Mouse (Mus musculus) left cerebral cortex, adult 18-20 months (tissue): ENCODE results near the gene Ccdc130. TPM values are rescaled to one million over a fixed set of nuclear protein-coding genes. Genes with fewer than 3 reads are reported as not detected.

Experiments used
- DNase-seq, 2 experiments: peaks; one replicate each; pipeline ENCODE4 v3.0.0; 2021 to 2022; ENCODE audit warnings: low spot score in 2 of 2, mixed read lengths in 1 of 2
- total RNA-seq, 2 experiments: library from RNA; stranded (reverse); gene quantifications; 2 replicates each; pipeline ENCODE4 v1.2.3; 2021

The Ccdc130 gene
- total RNA-seq, 2 experiments from 2014 or later: 21.0 to 23.5 TPM

GRCm38 (mm10) chr8:84241167-84241566 lies 29.0 kb downstream of the Ccdc130 start:
- DNase-seq: no peak

GRCm38 (mm10) chr8:84237542-84238229 lies 32.5 kb downstream of the Ccdc130 start:
- DNase-seq: no peak

GRCm38 (mm10) chr8:84236998-84237473 lies 33.1 kb downstream of the Ccdc130 start, which contains the start of gene Zswim4:
Gene Zswim4 (minus strand): TSS chr8:84237055.
- peak; percentile 96 to 98 for DNase-seq

- DNase-seq: no peak
Observed at GRCm38 (mm10) chr8:84236410-84236997, 33.7 kb downstream of the Ccdc130 start.

GRCm38 (mm10) chr8:84235746-84236409 lies 34.3 kb downstream of the Ccdc130 start:
- DNase-seq: no peak

- no peak for DNase-seq
Observed at GRCm38 (mm10) chr8:84233055-84233454, 37.1 kb downstream of the Ccdc130 start.

GRCm38 (mm10) chr8:84230735-84231134 lies 39.4 kb downstream of the Ccdc130 start:
- DNase-seq: no peak

- DNase-seq: no peak
Observed at GRCm38 (mm10) chr8:84223322-84224029, 46.7 kb downstream of the Ccdc130 start.

- DNase-seq: no peak
Observed at GRCm38 (mm10) chr8:84222566-84223165, 47.5 kb downstream of the Ccdc130 start.

GRCm38 (mm10) chr8:84220105-84220504 lies 50.1 kb downstream of the Ccdc130 start:
- no peak for DNase-seq

GRCm38 (mm10) chr8:84218143-84218542 lies 52.0 kb downstream of the Ccdc130 start:
- DNase-seq: no peak

GRCm38 (mm10) chr8:84217206-84217605 lies 53.0 kb downstream of the Ccdc130 start:
- no peak for DNase-seq

GRCm38 (mm10) chr8:84213277-84213676 lies 56.9 kb downstream of the Ccdc130 start:
- no peak for DNase-seq

- DNase-seq: no peak
Observed at GRCm38 (mm10) chr8:84211881-84212563, 58.2 kb downstream of the Ccdc130 start.

GRCm38 (mm10) chr8:84211202-84211601 lies 59.0 kb downstream of the Ccdc130 start:
- DNase-seq: no peak

GRCm38 (mm10) chr8:84210167-84210791 lies 59.9 kb downstream of the Ccdc130 start:
- peak; percentile 81 to 88 for DNase-seq

- DNase-seq: no peak
Observed at GRCm38 (mm10) chr8:84208381-84209380, 61.5 kb downstream of the Ccdc130 start.

GRCm38 (mm10) chr8:84207811-84208210 lies 62.4 kb downstream of the Ccdc130 start:
- DNase-seq: no peak
